Mouse (Mus musculus) hindbrain, embryonic 12.5 days (tissue): ENCODE measurements at regions not wholly inside any gene's neighbourhood (a gene's known extent, or its start where the extent isn't known, plus 50 kb on each side); places are given as distances from the start of the nearest gene placed in this dataset. TPM values are rescaled to one million over a fixed set of nuclear protein-coding genes. Genes with fewer than 3 reads are reported as not detected.

Experiments used
- ATAC-seq: fragments of 200-750 bp; cut with Nextera tagmentation; 2 replicates; pipeline ENCODE4 v1.8.0; 2017; ENCODE audit warnings: moderate TSS enrichment; ENCODE audit not compliant: low FRiP score
- H3K27ac ChIP-seq: fragments of 300-500 bp; sonication (generic); 2 replicates; pipeline ENCODE4 v1.5.1; 2016; ENCODE audit warnings: mild to moderate bottlenecking
- H3K27me3 ChIP-seq: fragments of 300-500 bp; sonication (generic); 2 replicates; pipeline ENCODE4 v1.6.1; 2016; ENCODE audit warnings: mild to moderate bottlenecking
- H3K36me3 ChIP-seq: fragments of 300-500 bp; sonication (generic); 2 replicates; pipeline ENCODE4 v1.6.1; 2016; ENCODE audit warnings: mild to moderate bottlenecking
- H3K4me1 ChIP-seq: fragments of 300-500 bp; sonication (generic); 2 replicates; pipeline ENCODE4 v1.6.1; 2016
- H3K4me2 ChIP-seq: fragments of 300-500 bp; sonication (generic); replicated peaks from 2 replicates; pipeline ENCODE4 v1.6.1; 2016; ENCODE audit warnings: mild to moderate bottlenecking
- H3K4me3 ChIP-seq: fragments of 300-500 bp; sonication (generic); 2 replicates; pipeline ENCODE4 v1.5.1; 2016; ENCODE audit warnings: mild to moderate bottlenecking
- H3K9ac ChIP-seq: fragments of 300-500 bp; sonication (generic); 2 replicates; pipeline ENCODE4 v1.6.1; 2016; ENCODE audit warnings: mild to moderate bottlenecking, moderate library complexity
- H3K9me3 ChIP-seq: fragments of 300-500 bp; sonication (generic); replicated peaks from 2 replicates; pipeline ENCODE4 v1.6.1; 2016; ENCODE audit warnings: mild to moderate bottlenecking
- WGBS: fragments of 180-500 bp; shearing (Covaris S2); methylation state at CpG from one replicate; pipeline ENCODE4 v1.1.7; 2016; 5-methylcytosine and 5-hydroxymethylcytosine counted together
- microRNA-seq: library from miRNA; unstranded; fragments of <30 nt; microRNA quantifications from one replicate; pipeline ENCODE4, GENCODE M21; 2017

GRCm38 (mm10) chr10:46345315-46345714 is 767.7 kb downstream of the Hace1 start:
- Histone ChIP-seq H3K27me3 (no peaks in the 10 kb centered on the region), H3K4me2 (no peak overlapping the region), H3K27ac (no peak overlapping the region), H3K4me3 (no peak overlapping the region), H3K9me3 (no peaks in the 10 kb centered on the region), H3K36me3 (no peaks in the 10 kb centered on the region), H3K9ac (no peak overlapping the region), H3K4me1 (peaks cover 4% of the 10 kb centered on the region)
- WGBS = 72% methylated on average over 4 of the region's 4 CpGs
- no peak for ATAC-seq

- no peak overlapping the region; the same call in 1 of the 2 replicates for H3K27ac ChIP-seq
These were observed 772.0 kb downstream of the Hace1 start for GRCm38 (mm10) chr10:46349613-46350012.

GRCm38 (mm10) chr10:46350196-46350595 is 772.6 kb downstream of the Hace1 start:
- WGBS = 13% methylated on average over 2 of the region's 2 CpGs

More at GRCm38 (mm10) chr10:46349613-46350012, 772.0 kb downstream of the Hace1 start:
- H3K9ac ChIP-seq = no peak overlapping the region
- no peaks in the 10 kb centered on the region for H3K27me3 ChIP-seq
- H3K36me3 ChIP-seq = no peaks in the 10 kb centered on the region
- H3K4me3 ChIP-seq = no peak overlapping the region
- peaks cover 5% of the 10 kb centered on the region for H3K4me1 ChIP-seq
- ATAC-seq = 0 out of 2 replicates have a peak, but pooled peaks have one; percentile 54
- WGBS = 47% methylated on average over 4 of the region's 4 CpGs
- no peak overlapping the region for H3K4me2 ChIP-seq
- H3K9me3 ChIP-seq = no peaks in the 10 kb centered on the region

GRCm38 (mm10) chr10:46356775-46357174 is 779.1 kb downstream of the Hace1 start:
- Histone ChIP-seq H3K4me3 (no peak overlapping the region), H3K36me3 (no peaks in the 10 kb centered on the region), H3K9ac (no peak overlapping the region), H3K27ac (no peak overlapping the region), H3K4me2 (no peak overlapping the region), H3K4me1 (no peaks in the 10 kb centered on the region), H3K9me3 (no peaks in the 10 kb centered on the region), H3K27me3 (no peaks in the 10 kb centered on the region)
- 70% methylated on average over 1 of the region's 1 CpGs for WGBS
- ATAC-seq = no peak

More at GRCm38 (mm10) chr10:46350196-46350595, 772.6 kb downstream of the Hace1 start:
- H3K4me1 ChIP-seq = peaks cover 5% of the 10 kb centered on the region
- no peaks in the 10 kb centered on the region for H3K9me3 ChIP-seq
- H3K27me3 ChIP-seq = no peaks in the 10 kb centered on the region
- no peak overlapping the region for H3K4me2 ChIP-seq
- no peak; the same call in 1 of the 2 replicates for ATAC-seq
- H3K9ac ChIP-seq = no peak overlapping the region
- no peak overlapping the region for H3K27ac ChIP-seq
- no peak overlapping the region for H3K4me3 ChIP-seq
- no peaks in the 10 kb centered on the region for H3K36me3 ChIP-seq

GRCm38 (mm10) chr10:46373715-46374475 is 796.3 kb downstream of the Hace1 start:
- WGBS = 76% methylated on average over 7 of the region's 7 CpGs
- Histone ChIP-seq H3K4me2 (no peak overlapping the region), H3K27ac (no peak overlapping the region), H3K27me3 (no peaks in the 10 kb centered on the region), H3K36me3 (no peaks in the 10 kb centered on the region), H3K9me3 (no peaks in the 10 kb centered on the region), H3K9ac (no peak overlapping the region), H3K4me3 (no peak overlapping the region), H3K4me1 (no peaks in the 10 kb centered on the region)
- no peak for ATAC-seq

GRCm38 (mm10) chr10:46374646-46375045 is 797.0 kb downstream of the Hace1 start:
- H3K9me3 ChIP-seq = no peaks in the 10 kb centered on the region
- no peaks in the 10 kb centered on the region for H3K4me1 ChIP-seq
- no peak for ATAC-seq
- H3K4me2 ChIP-seq = no peak overlapping the region
- no peak overlapping the region for H3K4me3 ChIP-seq
- H3K27me3 ChIP-seq = no peaks in the 10 kb centered on the region
- H3K36me3 ChIP-seq = no peaks in the 10 kb centered on the region
- WGBS = 89% methylated on average over 3 of the region's 3 CpGs
- H3K27ac ChIP-seq = no peak overlapping the region
- H3K9ac ChIP-seq = no peak overlapping the region

GRCm38 (mm10) chr10:46397089-46397488 is 819.5 kb downstream of the Hace1 start:
- Histone ChIP-seq H3K4me2 (no peak overlapping the region), H3K4me3 (no peak overlapping the region), H3K27me3 (no peaks in the 10 kb centered on the region), H3K27ac (no peak overlapping the region), H3K9me3 (no peaks in the 10 kb centered on the region), H3K9ac (no peak overlapping the region), H3K4me1 (no peaks in the 10 kb centered on the region), H3K36me3 (no peaks in the 10 kb centered on the region)
- no peak for ATAC-seq
- WGBS = 95% methylated on average over 4 of the region's 4 CpGs

GRCm38 (mm10) chr10:46403883-46404282 is 826.3 kb downstream of the Hace1 start:
- H3K9ac ChIP-seq = no peak overlapping the region
- H3K36me3 ChIP-seq = no peaks in the 10 kb centered on the region
- 80% methylated on average over 2 of the region's 2 CpGs for WGBS
- H3K4me2 ChIP-seq = no peak overlapping the region
- H3K27ac ChIP-seq = no peak overlapping the region
- H3K4me3 ChIP-seq = no peak overlapping the region
- ATAC-seq = no peak
- no peaks in the 10 kb centered on the region for H3K9me3 ChIP-seq
- no peaks in the 10 kb centered on the region for H3K4me1 ChIP-seq
- H3K27me3 ChIP-seq = no peaks in the 10 kb centered on the region

Small RNA genes in the stretch of these regions (microRNA-seq; reads per million reads assigned to microRNA genes)
- gene Gm27410 = not detected
